Mouse (Mus musculus) neural tube, embryonic 10.5 days (tissue): Measurements from ENCODE around the gene Rab3il1.

ENCODE experiments used
- DNase-seq: peaks from one replicate; pipeline ENCODE4 v3.0.0-alpha.2; 2017; ENCODE audit warnings: low spot score; ENCODE audit errors: extremely low spot score

Rab3il1 gene

GRCm38 (mm10) chr19:10059911-10060567, 58.6 kb downstream of the Rab3il1 start:
- DNase-seq = peak; percentile 53

GRCm38 (mm10) chr19:10060783-10061590, 59.5 kb downstream of the Rab3il1 start:
- DNase-seq = peak; percentile 34

DNA sequence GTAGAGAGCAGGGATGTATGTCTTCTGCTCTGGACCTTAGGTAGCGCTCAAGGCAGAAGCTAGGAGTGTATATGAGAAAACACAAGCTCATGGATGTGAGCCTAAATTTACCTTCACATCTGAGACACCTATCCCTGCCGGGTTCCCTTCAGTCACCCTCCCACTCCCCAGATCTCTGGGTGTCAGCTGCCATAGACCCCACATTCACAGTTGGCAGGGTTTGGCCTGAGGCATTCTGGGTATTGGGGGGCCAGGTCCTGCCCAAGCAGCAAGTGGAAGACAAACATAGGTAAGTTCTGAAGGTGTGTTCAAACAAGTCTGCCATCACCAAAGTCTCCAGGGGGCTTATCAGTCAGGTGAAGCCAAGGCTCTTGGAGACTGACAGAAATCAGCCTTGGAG, 60.2 kb downstream of the Rab3il1 start:
- no peak for DNase-seq

DNA sequence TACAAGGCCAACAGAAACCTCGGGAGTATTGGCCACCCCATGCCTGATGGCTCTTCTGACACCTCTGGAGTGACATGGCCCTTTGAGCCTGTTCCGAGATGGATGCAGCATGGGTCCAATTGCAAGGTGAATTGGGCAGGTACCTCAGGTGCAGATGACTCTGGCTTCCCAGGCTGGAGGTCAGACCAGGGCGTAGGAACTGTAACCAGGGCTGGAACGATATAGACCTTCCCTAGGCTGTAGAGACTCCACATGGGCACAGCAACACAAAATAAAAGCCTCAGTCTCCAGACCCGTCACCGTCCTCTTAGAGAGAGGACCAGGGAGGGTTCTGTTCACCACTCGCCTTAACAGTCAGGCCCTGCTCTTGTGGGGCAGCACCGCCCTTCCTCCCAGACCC, 60.8 kb downstream of the Rab3il1 start:
- no peak for DNase-seq

DNA sequence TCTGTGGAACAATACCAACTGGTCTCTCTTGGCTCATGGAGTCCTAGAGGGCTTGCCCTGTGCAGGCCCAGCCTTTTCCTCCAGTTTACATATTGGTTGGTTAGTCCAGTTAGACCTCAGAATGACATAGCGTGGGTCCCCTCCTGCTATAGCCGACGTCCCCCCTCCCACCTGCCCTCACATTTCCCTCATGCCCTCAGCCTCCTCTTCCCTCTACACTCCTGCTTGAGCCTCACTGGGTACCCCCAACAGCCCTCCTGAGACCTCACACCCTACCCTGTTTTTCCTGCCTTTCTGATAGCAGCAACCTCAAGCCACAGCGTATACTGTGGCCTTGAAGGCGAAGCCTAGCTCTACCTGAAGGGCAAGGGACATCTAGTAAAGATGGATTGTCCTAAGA, 61.4 kb downstream of the Rab3il1 start:
- no peak for DNase-seq

DNA sequence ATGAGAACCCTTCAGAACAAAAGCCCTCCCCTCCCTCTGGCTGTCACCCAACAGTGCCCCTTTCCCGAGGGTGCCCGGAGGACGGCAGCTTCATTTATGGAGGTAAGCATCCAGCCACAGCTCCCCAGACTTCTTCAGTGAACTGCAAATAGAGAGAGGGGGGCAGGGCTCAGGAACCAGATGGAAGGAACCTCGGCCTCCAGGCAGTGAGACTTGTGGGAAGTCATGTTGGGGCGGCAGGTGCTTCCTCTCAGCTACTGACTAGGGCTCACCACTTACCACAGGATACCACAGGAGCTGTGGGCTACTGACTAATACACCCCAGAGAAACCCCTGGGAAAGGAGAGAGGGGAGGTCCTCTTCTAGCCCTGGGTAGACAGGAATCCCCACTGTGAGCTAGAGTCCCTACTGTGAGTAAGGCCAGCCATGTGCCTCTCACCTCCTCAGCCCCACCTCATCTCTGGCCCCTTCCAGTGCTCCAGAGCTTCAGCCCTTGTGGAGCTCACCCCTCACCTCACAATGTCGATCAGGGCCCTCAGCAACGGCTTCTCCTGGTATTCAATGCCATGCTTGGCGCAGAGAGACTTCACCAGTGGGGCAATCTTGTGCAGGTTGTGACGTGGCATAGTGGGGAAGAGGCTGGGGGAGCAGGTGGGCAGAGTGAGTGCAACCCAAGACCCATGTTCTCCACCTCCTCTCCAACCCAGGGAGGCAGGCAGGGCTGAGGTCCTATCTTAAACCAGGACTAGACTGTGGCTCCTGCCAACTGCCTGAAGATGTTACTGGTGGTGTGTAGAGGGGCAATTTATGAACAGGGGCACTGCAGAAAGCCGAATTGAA, 62.9 kb downstream of the Rab3il1 start:
- no peak for DNase-seq

DNA sequence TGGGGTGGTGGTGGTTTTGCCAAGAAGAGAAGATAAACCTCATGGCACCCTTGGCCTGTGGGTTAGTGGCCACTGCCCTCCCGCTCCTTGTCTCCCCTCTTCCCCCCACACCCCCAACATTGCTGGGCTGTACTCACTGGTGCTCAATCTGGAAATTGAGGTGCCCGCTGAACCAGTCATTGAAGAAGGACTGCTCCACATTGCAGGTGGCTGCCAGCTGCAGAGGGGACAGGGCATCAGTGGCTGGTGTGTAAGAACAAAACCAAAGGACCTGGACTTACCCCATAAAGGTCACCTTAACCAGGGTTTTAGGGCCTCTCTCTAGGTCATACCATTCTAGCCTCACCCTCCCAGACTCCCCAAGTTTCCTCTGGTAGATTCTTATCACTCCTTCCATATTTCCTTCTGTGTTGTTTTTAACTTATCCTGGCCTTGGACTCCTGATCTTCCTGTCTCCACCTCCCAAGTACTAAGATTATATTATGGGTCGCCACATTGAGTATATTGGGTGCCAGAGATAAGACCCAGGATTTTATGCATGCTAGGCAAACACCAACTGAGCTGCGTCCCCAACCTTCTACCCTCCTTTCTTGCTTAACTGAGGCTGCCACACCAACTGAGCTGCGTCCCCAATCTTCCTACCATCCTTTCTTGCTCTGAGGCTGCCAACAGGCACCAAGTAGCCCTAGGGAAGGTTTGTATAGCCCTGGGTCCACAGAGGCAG, 64.2 kb downstream of the Rab3il1 start:
- DNase-seq = no peak

DNA sequence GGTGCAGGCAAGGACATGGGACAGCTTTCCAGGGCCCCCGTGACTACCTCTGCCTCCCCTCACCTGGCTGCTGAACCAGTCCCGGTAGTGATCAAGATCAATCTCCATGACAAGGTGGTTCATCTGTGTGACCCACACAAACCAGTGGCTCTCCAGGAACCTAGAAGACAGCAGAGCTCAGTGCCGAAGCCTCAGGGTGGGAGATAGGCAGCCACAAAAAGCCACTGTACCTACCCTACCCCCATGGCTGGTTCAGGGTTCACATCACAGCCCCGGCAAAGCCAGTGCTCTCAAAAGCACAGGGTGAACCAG, 64.7 kb downstream of the Rab3il1 start:
- no peak for DNase-seq

- DNase-seq = no peak
Measured at GRCm38 (mm10) chr19:10066502-10066901, 65.0 kb downstream of the Rab3il1 start.

DNA sequence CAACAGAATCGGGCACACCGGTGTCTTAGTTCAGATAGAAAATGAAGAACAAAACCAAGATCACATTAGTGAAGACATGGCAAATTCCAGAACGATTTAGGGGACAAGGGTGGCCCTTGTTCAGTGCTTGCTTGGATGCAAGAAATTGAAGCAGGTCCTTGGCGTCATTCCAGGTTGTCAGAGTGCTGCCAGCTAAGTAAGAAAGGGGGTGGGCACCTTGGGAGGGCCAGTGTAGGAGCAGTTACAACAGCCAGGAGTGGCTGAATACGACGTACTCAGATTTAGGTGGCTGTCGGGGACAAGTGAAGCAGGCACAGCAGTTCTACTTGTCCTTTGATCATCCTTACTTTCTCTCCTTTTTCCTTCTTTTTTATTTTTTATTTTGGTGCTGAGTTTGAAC, 66.2 kb downstream of the Rab3il1 start:
- DNase-seq = no peak

DNA sequence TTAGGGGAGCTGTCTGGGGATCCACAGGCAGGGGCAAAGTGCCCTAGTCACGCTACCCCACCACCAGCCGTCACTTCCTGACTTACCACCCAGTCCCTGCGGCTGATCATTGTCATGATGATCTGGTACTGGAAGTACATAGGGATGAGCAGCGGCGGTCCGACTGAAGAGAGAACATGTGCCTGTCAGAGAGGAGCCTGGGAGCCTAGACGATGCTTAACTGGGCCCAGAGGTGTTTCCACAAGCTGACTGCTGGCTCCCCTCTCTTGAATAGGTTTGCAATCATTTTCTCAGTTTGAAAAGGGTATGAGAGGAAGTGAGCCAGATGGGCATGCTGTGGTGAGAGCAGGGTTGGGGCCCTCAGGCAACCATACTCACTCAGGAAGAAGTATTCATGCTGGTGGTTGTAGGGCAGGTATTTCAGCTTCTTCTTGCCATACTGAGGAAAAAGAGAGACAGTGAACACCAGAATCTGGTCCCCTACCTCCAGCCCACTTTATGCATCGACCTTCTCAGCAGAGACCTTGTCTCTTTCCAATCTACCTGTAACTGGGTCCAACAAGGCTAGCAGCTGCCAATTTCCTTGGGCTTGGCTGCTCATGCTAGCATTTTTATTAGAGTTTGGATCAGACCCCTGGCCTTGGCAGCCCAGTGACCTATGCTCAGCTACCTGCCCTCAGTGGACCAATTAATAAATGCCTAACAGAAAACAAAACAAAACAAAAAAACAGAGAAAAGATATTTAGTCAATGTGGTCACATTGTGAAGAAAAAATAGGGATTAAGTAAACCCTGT, 68.9 kb downstream of the Rab3il1 start:
- DNase-seq = no peak

- DNase-seq = no peak
Measured at GRCm38 (mm10) chr19:10071166-10071565, 69.7 kb downstream of the Rab3il1 start.

DNA sequence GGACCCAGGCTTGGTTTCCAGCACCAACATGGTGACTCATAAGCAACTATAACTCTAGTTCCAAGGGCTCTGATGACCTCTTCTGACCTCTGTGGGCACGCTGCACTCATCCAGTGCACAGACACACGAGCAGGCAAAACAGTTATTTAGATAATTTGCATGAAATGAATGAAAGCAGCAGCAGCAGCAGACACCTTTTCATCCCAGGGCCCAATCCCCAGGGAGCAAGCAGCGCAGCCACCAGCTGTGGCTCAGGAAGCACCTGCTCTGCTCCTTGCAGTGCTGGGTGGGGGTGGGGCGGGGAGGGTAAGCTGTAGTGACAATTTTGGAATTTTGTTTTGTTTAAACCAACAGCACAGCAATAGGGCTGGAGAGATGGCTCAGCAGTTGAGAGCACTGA, 70.4 kb downstream of the Rab3il1 start:
- no peak for DNase-seq

GRCm38 (mm10) chr19:10073145-10073544, 71.7 kb downstream of the Rab3il1 start:
- no peak for DNase-seq

GRCm38 (mm10) chr19:10078392-10078791, 76.9 kb downstream of the Rab3il1 start:
- no peak for DNase-seq

DNA sequence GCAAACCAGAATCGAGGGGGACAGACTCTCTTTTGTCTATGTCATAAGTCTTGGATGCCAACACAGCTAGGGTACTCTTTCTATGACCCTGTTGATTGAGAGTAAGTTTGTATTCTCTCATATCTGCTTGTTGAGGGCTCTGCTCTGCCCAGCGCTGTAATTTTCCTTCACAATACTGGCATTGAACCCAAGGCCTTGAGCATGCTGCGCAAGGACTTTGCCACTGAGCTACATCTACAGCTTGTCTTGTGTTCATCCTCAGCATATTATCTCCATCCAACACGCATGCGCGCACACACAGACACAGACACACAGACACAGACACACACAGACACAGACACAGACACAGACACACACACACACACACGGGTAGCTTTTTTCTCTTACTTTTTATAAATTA, 78.9 kb downstream of the Rab3il1 start:
- no peak for DNase-seq

- no peak for DNase-seq
Measured at GRCm38 (mm10) chr19:10082105-10082504, 80.6 kb downstream of the Rab3il1 start.

DNA sequence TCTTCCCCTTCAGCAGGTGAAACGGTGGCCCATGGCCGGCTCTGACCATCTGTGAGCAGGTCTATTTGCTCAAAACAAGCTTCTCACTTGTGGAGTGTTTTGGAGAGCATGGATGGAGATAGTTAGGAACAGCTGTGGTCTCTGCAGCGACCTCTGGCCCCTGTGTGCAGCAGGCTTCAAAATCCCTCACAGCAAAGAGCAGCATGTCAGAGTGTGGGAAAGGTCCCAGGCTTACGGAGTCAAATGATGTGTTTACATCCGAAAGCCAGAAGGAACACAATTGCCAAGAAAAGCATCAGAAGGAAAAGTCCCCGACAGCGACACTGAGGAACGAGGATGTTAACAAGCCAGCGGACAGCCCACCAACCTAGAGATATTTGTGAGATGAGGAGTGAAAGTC, 84.0 kb downstream of the Rab3il1 start:
- DNase-seq = no peak

- DNase-seq = no peak
Measured at GRCm38 (mm10) chr19:10086976-10087375, 85.5 kb downstream of the Rab3il1 start.
